Comparison of ENCODE assay signal across 8 mouse cellular contexts in the genomic region with DNA sequence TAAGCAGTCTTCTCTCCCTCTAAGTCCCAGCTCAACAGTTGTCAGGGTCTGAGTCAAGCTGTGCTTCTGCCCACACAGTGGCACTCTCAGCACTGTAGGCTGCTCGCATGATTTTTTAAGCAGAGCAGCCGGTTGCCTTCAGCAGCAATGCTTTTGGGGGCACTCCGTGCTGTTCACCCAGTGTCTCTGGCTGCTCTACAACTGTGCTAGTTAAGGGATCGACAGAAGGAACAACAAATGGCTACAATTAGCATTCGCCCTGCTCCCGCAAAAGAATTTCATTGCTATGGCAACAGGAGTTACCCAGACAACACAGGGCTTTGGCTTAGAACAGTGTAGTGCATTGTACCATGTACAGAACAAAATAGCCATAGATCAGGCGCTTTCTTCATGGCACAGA.
DNase-seq lines count a peak whose midpoint lies in the region; ATAC-seq and TF ChIP-seq lines count a peak whose summit lies in the region.

No protein-coding gene starts in this region.

- no peak overlapping the region for H3K9ac ChIP-seq in kidney, embryonic 16.5 days (replicated peaks; ENCODE audit: low read length)
- H3K9ac ChIP-seq in forebrain, embryonic 15.5 days (replicated peaks) = no peak overlapping the region; the same call in 1 of the 2 replicates
- H3K9ac ChIP-seq in midbrain, embryonic 13.5 days (replicated peaks) = peak overlapping the region; percentile 48; the same call in 1 of the 2 replicates

- H3K27ac ChIP-seq in kidney, embryonic 16.5 days (ENCODE audit: low read length) = no peak overlapping the region
- peak overlapping the region; percentile 63 for H3K27ac ChIP-seq in forebrain, embryonic 15.5 days (replicated peaks)
- peak overlapping the region; percentile 68 for H3K27ac ChIP-seq in midbrain, embryonic 13.5 days
- no peak overlapping the region for H3K27ac ChIP-seq in gastrocnemius, adult 2 months

- intact Hi-C loops in gastrocnemius, adult 2 months (cut with DNase I) = no loop called here

- H3K4me2 ChIP-seq in kidney, embryonic 16.5 days (replicated peaks; ENCODE audit: low read depth, low read length) = no peak overlapping the region
- H3K4me2 ChIP-seq in forebrain, embryonic 15.5 days (replicated peaks) = peak overlapping the region; percentile 30
- peak overlapping the region; percentile 50 for H3K4me2 ChIP-seq in midbrain, embryonic 13.5 days (replicated peaks)

- ATAC-seq in kidney, embryonic 16.5 days (ENCODE audit: low FRiP score, low TSS enrichment) = peak; percentile 67
- ATAC-seq in forebrain, embryonic 15.5 days (replicated peaks) = peak; percentile 99
- ATAC-seq in midbrain, embryonic 13.5 days = peak; percentile 98
- ATAC-seq in activated CD4-positive, CD25-positive, alpha-beta regulatory T cell, adult 4 months = no peak

- WGBS in kidney, embryonic 16.5 days = 30% methylated on average over 7 of the region's 7 CpGs
- WGBS in forebrain, embryonic 15.5 days = 3% methylated on average over 7 of the region's 7 CpGs
- WGBS in midbrain, embryonic 13.5 days = 3% methylated on average over 7 of the region's 7 CpGs

- no peaks in the 10 kb centered on the region for H3K9me3 ChIP-seq in kidney, embryonic 16.5 days (ENCODE audit: low read length)
- H3K9me3 ChIP-seq in forebrain, embryonic 15.5 days = no peaks in the 10 kb centered on the region
- no peaks in the 10 kb centered on the region for H3K9me3 ChIP-seq in midbrain, embryonic 13.5 days

- 0 out of 2 replicates have a peak, but pooled peaks cover 2% of the 10 kb centered on the region for H3K36me3 ChIP-seq in kidney, embryonic 16.5 days (ENCODE audit: insufficient read depth, low read length)
- no peaks in the 10 kb centered on the region for H3K36me3 ChIP-seq in forebrain, embryonic 15.5 days
- H3K36me3 ChIP-seq in midbrain, embryonic 13.5 days = no peaks in the 10 kb centered on the region

- no peak overlapping the region for H3K4me3 ChIP-seq in kidney, embryonic 16.5 days (ENCODE audit: low read length)
- H3K4me3 ChIP-seq in forebrain, embryonic 15.5 days = peak overlapping the region; percentile 4; the same call in 1 of the 2 replicates
- H3K4me3 ChIP-seq in midbrain, embryonic 13.5 days (replicated peaks) = peak overlapping the region; percentile 23
- H3K4me3 ChIP-seq in gastrocnemius, adult 2 months = no peak overlapping the region

- H3K4me1 ChIP-seq in kidney, embryonic 16.5 days (ENCODE audit: insufficient read depth, low read length) = peaks cover 4% of the 10 kb centered on the region; the same call in 1 of the 2 replicates
- H3K4me1 ChIP-seq in forebrain, embryonic 15.5 days = peaks cover 28% of the 10 kb centered on the region
- peaks cover 25% of the 10 kb centered on the region for H3K4me1 ChIP-seq in midbrain, embryonic 13.5 days (replicated peaks)

- H3K27me3 ChIP-seq in kidney, embryonic 16.5 days (ENCODE audit: insufficient read depth, low read length) = no peaks in the 10 kb centered on the region
- H3K27me3 ChIP-seq in forebrain, embryonic 15.5 days = no peaks in the 10 kb centered on the region
- H3K27me3 ChIP-seq in midbrain, embryonic 13.5 days = no peaks in the 10 kb centered on the region

- DNase-seq in kidney, postnatal 4 days = no peak
- DNase-seq in layer of hippocampus, adult 18-20 months (ENCODE audit: low spot score in 2 of 2) = peak; percentile 89 to 95
- no peak for DNase-seq in kidney, adult 9 months
- no peak for DNase-seq in gastrocnemius, adult 2 months

- no peak for TF ChIP-seq CTCF in gastrocnemius, adult 2 months (IDR thresholded peaks at IDR 0.05)

Comparison
In these comparisons a context has a peak if more than half of its experiments do, and no peak if none do; other contexts are left out.
1. H3K27ac ChIP-seq: peak in forebrain, embryonic 15.5 days (single experiment) and midbrain, embryonic 13.5 days (single experiment); none in kidney, embryonic 16.5 days (single experiment) and gastrocnemius, adult 2 months (single experiment).
2. H3K4me3 ChIP-seq: peak in forebrain, embryonic 15.5 days (single experiment) and midbrain, embryonic 13.5 days (single experiment); none in kidney, embryonic 16.5 days (single experiment) and gastrocnemius, adult 2 months (single experiment).
3. DNase-seq: peak in layer of hippocampus, adult 18-20 months (2 of 2); none in kidney, postnatal 4 days (0 of 2), kidney, adult 9 months (single experiment) and gastrocnemius, adult 2 months (single experiment).